Mouse (Mus musculus): ENCODE measurements around the gene Grin2c.

- TF ChIP-seq TCF12 (IDR thresholded peaks at IDR 0.05; ENCODE audit: low read depth, low read length) (no peak), MYC (IDR thresholded peaks at IDR 0.05; ENCODE audit: low read depth, low read length) (no peak), MAX (IDR thresholded peaks at IDR 0.05; ENCODE audit: low read length) (no peak), CTCF (IDR thresholded peaks at IDR 0.05 in 2 of 3, conservative IDR thresholded peaks at IDR 0.05 in 1 of 3; ENCODE audit: control insufficient read depth in 1 of 3, insufficient read depth in 1 of 3, low read depth in 2 of 3, low read length in 3 of 3, poor library complexity in 1 of 3, severe bottlenecking in 1 of 3) (no peak), MAFK (IDR thresholded peaks at IDR 0.05; ENCODE audit: borderline replicate concordance, low read depth, low read length) (no peak), ZC3H11A (IDR thresholded peaks at IDR 0.05; ENCODE audit: low read depth, low read length) (no peak), POLR2A (IDR thresholded peaks at IDR 0.05; ENCODE audit: control insufficient read depth in 1 of 2, insufficient read depth in 1 of 2, low read depth in 1 of 2, low read length in 2 of 2, poor library complexity in 1 of 2) (no peak), ZKSCAN1 (IDR thresholded peaks at IDR 0.05; ENCODE audit: low read depth, low read length) (no peak), POLR2AphosphoS2 (IDR thresholded peaks at IDR 0.05; ENCODE audit: low read length) (no peak), MYB (IDR thresholded peaks at IDR 0.05; ENCODE audit: low read depth, low read length) (no peak), EP300 (IDR thresholded peaks at IDR 0.05; ENCODE audit: low read depth in 1 of 2, low read length in 2 of 2) (no peak), MXI1 (IDR thresholded peaks at IDR 0.05; ENCODE audit: low read depth, low read length) (no peak), E2F4 (IDR thresholded peaks at IDR 0.05; ENCODE audit: borderline replicate concordance, low read depth, low read length) (no peak), UBTF (IDR thresholded peaks at IDR 0.05; ENCODE audit: borderline replicate concordance, insufficient read depth, low read depth, low read length) (no peak)
These were observed 54.9 kb downstream of the Grin2c start for GRCm38 (mm10) chr11:115212116-115212515.

Data from MEL (cell line).